Mouse (Mus musculus): Measurements from ENCODE around the gene Hat1. TPM values are rescaled to one million over a fixed set of nuclear protein-coding genes. Genes with fewer than 3 reads are reported as not detected.

The Hat1 gene
- total RNA-seq, 1 experiment: 242 TPM

DNA sequence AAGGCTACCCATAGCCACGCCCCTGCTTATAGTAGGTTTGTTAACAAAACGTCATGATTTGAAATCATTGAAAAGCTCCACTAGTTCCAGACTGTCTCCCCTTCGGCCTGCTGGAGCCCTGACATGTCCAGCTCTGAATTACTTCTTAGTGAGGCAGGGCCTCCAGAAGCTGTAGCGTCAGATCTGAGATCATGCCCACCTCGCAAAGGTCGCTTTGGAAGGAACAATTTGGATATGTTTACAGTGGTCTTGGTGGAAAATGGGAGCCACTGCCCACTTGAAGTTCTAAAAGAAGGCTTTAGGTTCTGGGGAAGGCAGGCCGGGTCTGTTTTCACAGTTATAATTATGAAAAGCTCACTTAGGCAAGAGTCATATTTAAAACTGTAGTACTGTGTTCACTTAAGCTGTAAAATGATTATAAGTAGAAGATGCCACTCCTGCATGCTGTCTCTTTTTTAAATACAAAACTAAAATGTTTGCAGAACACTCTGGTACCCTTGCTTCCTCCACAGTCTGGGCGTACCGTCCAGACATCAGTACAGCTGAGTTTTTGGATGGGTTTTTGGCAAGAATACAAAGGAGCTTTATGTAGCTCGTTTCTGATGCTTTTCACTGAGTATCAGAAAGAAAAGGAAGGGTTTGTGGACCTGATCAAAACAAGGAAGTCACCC lies 94.4 kb downstream of the Hat1 start:
- H3K27ac ChIP-seq (ENCODE audit: insufficient read depth, low read depth, low read length, poor library complexity, severe bottlenecking): no peak overlapping the region
- TF ChIP-seq MAFK (IDR thresholded peaks at IDR 0.05; ENCODE audit: insufficient read depth, low read depth, low read length) (no peak), HCFC1 (IDR thresholded peaks at IDR 0.05; ENCODE audit: borderline replicate concordance, insufficient read depth, low read length) (no peak), ZNF384 (IDR thresholded peaks at IDR 0.05; ENCODE audit: low read depth, low read length) (no peak), CHD2 (IDR thresholded peaks at IDR 0.05; ENCODE audit: low read depth, low read length) (no peak), ZC3H11A (IDR thresholded peaks at IDR 0.05; ENCODE audit: borderline replicate concordance, low read depth, low read length) (no peak)
- in situ Hi-C loops (cut with MboI; ENCODE audit: low sequenced_read_pairs in 2 of 2, unreplicated experiment in 2 of 2): no loop called here

GRCm38 (mm10) chr2:71483717-71484066 lies 94.9 kb downstream of the Hat1 start:
- Histone ChIP-seq H3K36me3 (ENCODE audit: control insufficient read depth, insufficient read depth, low read length, poor library complexity, severe bottlenecking) (no peaks in the 10 kb centered on the region), H3K9ac (ENCODE audit: insufficient read depth, low read depth, low read length, poor library complexity, severe bottlenecking) (no peak overlapping the region), H3K27ac (ENCODE audit: insufficient read depth, low read depth, low read length, poor library complexity, severe bottlenecking) (no peak overlapping the region), H3K9me3 (ENCODE audit: control insufficient read depth, insufficient read depth, low read depth, low read length) (no peaks in the 10 kb centered on the region), H3K4me1 (ENCODE audit: control insufficient read depth in 2 of 2, insufficient read depth in 2 of 2, low read length in 2 of 2, poor library complexity in 1 of 2) (no peaks in the 10 kb centered on the region), H3K4me3 (ENCODE audit: insufficient read depth in 1 of 2, low read depth in 1 of 2, low read length in 2 of 2, poor library complexity in 1 of 2, severe bottlenecking in 1 of 2) (no peak overlapping the region)
- DNase-seq (ENCODE audit: low read depth, low spot score): no peak
- in situ Hi-C loops (cut with MboI; ENCODE audit: low sequenced_read_pairs in 2 of 2, unreplicated experiment in 2 of 2): no loop called here
- TF ChIP-seq MAFK (IDR thresholded peaks at IDR 0.05; ENCODE audit: insufficient read depth, low read depth, low read length) (no peak), ZNF384 (IDR thresholded peaks at IDR 0.05; ENCODE audit: low read depth, low read length) (no peak), HCFC1 (IDR thresholded peaks at IDR 0.05; ENCODE audit: borderline replicate concordance, insufficient read depth, low read length) (no peak), ZC3H11A (IDR thresholded peaks at IDR 0.05; ENCODE audit: borderline replicate concordance, low read depth, low read length) (no peak)

More for the DNA sequence above, 94.4 kb downstream of the Hat1 start:
- H3K36me3 ChIP-seq (ENCODE audit: control insufficient read depth, insufficient read depth, low read length, poor library complexity, severe bottlenecking): no peaks in the 10 kb centered on the region
- no peaks in the 10 kb centered on the region for H3K9me3 ChIP-seq (ENCODE audit: control insufficient read depth, insufficient read depth, low read depth, low read length)
- no peaks in the 10 kb centered on the region for H3K4me1 ChIP-seq (ENCODE audit: control insufficient read depth in 2 of 2, insufficient read depth in 2 of 2, low read length in 2 of 2, poor library complexity in 1 of 2)
- DNase-seq (ENCODE audit: low read depth, low spot score): no peak
- H3K9ac ChIP-seq (ENCODE audit: insufficient read depth, low read depth, low read length, poor library complexity, severe bottlenecking): no peak overlapping the region
- H3K4me3 ChIP-seq (ENCODE audit: insufficient read depth in 1 of 2, low read depth in 1 of 2, low read length in 2 of 2, poor library complexity in 1 of 2, severe bottlenecking in 1 of 2): no peak overlapping the region

Other genes with a start within 250 kb of the Hat1 start
- gene Dync1i2, start 177.3 kb upstream of the Hat1 start, total RNA-seq (2012; rRNA removed): 27.4 and 38.6 TPM in 2 replicates
- gene Slc25a12, start 21.2 kb upstream of the Hat1 start, total RNA-seq (2012; rRNA removed): 42.6 and 44.2 TPM in 2 replicates
- 18.8 and 19.6 TPM in 2 replicates for gene Metap1d, start 64.3 kb downstream of the Hat1 start, total RNA-seq (2012; rRNA removed)
- gene Dlx1, start 139.2 kb downstream of the Hat1 start, total RNA-seq (2012; rRNA removed): 0.27 and 0.32 TPM in 2 replicates
- 0.16 and 0.80 TPM in 2 replicates for gene Dlx2, start 157.8 kb downstream of the Hat1 start, total RNA-seq (2012; rRNA removed)